Mouse (Mus musculus): ENCODE data around the gene Adra1d. TPM values are rescaled to one million over a fixed set of nuclear protein-coding genes. Genes with fewer than 3 reads are reported as not detected.

Gene Adra1d
- polyA plus RNA-seq, 1 experiment from 2014 or later: 0.36 TPM

GRCm38 (mm10) chr2:131546308-131546700 is 15.8 kb downstream of the Adra1d start:
- Histone ChIP-seq H3K27me3 (ENCODE audit: control insufficient read depth, insufficient read depth, low read length) (peaks cover 25% of the 10 kb centered on the region), H3K4me3 (ENCODE audit: low read depth, low read length) (peak overlapping the region; percentile 38), H3K36me3 (ENCODE audit: control insufficient read depth, insufficient read depth, low read length) (no peaks in the 10 kb centered on the region), H3K9me3 (ENCODE audit: control insufficient read depth, low read length) (no peaks in the 10 kb centered on the region), H3K4me2 (ENCODE audit: low read depth) (peak overlapping the region; percentile 77), H3K4me1 (ENCODE audit: control insufficient read depth, insufficient read depth, low read length) (peaks cover 4% of the 10 kb centered on the region), H3K9ac (ENCODE audit: low read length) (peak overlapping the region; percentile 43), H3K27ac (ENCODE audit: low read depth, low read length) (no peak overlapping the region)
- peak; percentile 9; the same call in 1 of the 2 replicates for ATAC-seq (ENCODE audit: insufficient read depth, low FRiP score, low TSS enrichment)
- DNase-seq (ENCODE audit: low spot score): no peak
- WGBS: 5% methylated on average over 27 of the region's 27 CpGs

GRCm38 (mm10) chr2:131545386-131546307 is 16.4 kb downstream of the Adra1d start:
- ATAC-seq (ENCODE audit: insufficient read depth, low FRiP score, low TSS enrichment): peak; percentile 53
- Histone ChIP-seq H3K9ac (ENCODE audit: low read length) (peak overlapping the region; percentile 43), H3K4me1 (ENCODE audit: control insufficient read depth, insufficient read depth, low read length) (peaks cover 4% of the 10 kb centered on the region), H3K27ac (ENCODE audit: low read depth, low read length) (no peak overlapping the region), H3K36me3 (ENCODE audit: control insufficient read depth, insufficient read depth, low read length) (no peaks in the 10 kb centered on the region), H3K4me2 (ENCODE audit: low read depth) (peak overlapping the region; percentile 77), H3K27me3 (ENCODE audit: control insufficient read depth, insufficient read depth, low read length) (peaks cover 25% of the 10 kb centered on the region), H3K9me3 (ENCODE audit: control insufficient read depth, low read length) (no peaks in the 10 kb centered on the region), H3K4me3 (ENCODE audit: low read depth, low read length) (peak overlapping the region; percentile 38)
- peak; percentile 80 for DNase-seq (ENCODE audit: low spot score)
- 3% methylated on average over 44 of the region's 45 CpGs for WGBS

- Histone ChIP-seq H3K4me2 (ENCODE audit: low read depth) (no peak overlapping the region), H3K36me3 (ENCODE audit: control insufficient read depth, insufficient read depth, low read length) (no peaks in the 10 kb centered on the region), H3K27ac (ENCODE audit: low read depth, low read length) (no peak overlapping the region), H3K27me3 (ENCODE audit: control insufficient read depth, insufficient read depth, low read length) (peaks cover 18% of the 10 kb centered on the region), H3K9me3 (ENCODE audit: control insufficient read depth, low read length) (no peaks in the 10 kb centered on the region), H3K4me3 (ENCODE audit: low read depth, low read length) (no peak overlapping the region), H3K9ac (ENCODE audit: low read length) (no peak overlapping the region), H3K4me1 (ENCODE audit: control insufficient read depth, insufficient read depth, low read length) (peaks cover 4% of the 10 kb centered on the region)
- no peak for ATAC-seq (ENCODE audit: insufficient read depth, low FRiP score, low TSS enrichment)
- WGBS: 22% methylated on average over 6 of the region's 6 CpGs
- peak; percentile 40 for DNase-seq (ENCODE audit: low spot score)
Measured at GRCm38 (mm10) chr2:131542531-131542930, 19.6 kb downstream of the Adra1d start.

GRCm38 (mm10) chr2:131541686-131542085 is 20.4 kb downstream of the Adra1d start:
- H3K36me3 ChIP-seq (ENCODE audit: control insufficient read depth, insufficient read depth, low read length): no peaks in the 10 kb centered on the region
- no peak overlapping the region for H3K27ac ChIP-seq (ENCODE audit: low read depth, low read length)
- H3K4me2 ChIP-seq (ENCODE audit: low read depth): no peak overlapping the region
- H3K27me3 ChIP-seq (ENCODE audit: control insufficient read depth, insufficient read depth, low read length): peaks cover 12% of the 10 kb centered on the region
- no peak overlapping the region for H3K4me3 ChIP-seq (ENCODE audit: low read depth, low read length)
- H3K9me3 ChIP-seq (ENCODE audit: control insufficient read depth, low read length): no peaks in the 10 kb centered on the region
- H3K9ac ChIP-seq (ENCODE audit: low read length): no peak overlapping the region
- DNase-seq (ENCODE audit: low spot score) (no peak), ATAC-seq (ENCODE audit: insufficient read depth, low FRiP score, low TSS enrichment) (no peak)
- H3K4me1 ChIP-seq (ENCODE audit: control insufficient read depth, insufficient read depth, low read length): peaks cover 4% of the 10 kb centered on the region
- 79% methylated on average over 4 of the region's 4 CpGs for WGBS

DNA sequence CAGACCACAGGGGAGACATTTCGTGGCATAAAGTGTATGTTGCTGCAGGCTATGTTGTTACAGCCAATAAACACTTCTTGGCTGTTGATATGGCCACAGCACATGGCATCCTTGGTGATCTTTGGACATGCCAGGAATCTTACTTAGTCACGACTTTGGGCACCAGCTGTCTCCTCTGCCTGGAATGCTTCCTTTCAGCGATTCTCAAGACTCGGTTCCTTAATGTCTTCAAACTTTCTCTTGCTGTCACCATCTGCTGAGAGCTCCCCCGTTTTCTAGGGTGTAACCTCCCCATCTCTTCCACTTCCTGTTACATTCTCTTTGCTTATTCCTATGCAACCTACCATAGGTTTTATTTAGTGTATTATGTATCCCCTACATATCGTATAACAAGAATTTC is 22.3 kb downstream of the Adra1d start:
- no peak for ATAC-seq (ENCODE audit: insufficient read depth, low FRiP score, low TSS enrichment)
- Histone ChIP-seq H3K36me3 (ENCODE audit: control insufficient read depth, insufficient read depth, low read length) (no peaks in the 10 kb centered on the region), H3K9ac (ENCODE audit: low read length) (no peak overlapping the region), H3K27me3 (ENCODE audit: control insufficient read depth, insufficient read depth, low read length) (no peaks in the 10 kb centered on the region), H3K4me2 (ENCODE audit: low read depth) (no peak overlapping the region), H3K9me3 (ENCODE audit: control insufficient read depth, low read length) (no peaks in the 10 kb centered on the region), H3K4me1 (ENCODE audit: control insufficient read depth, insufficient read depth, low read length) (no peaks in the 10 kb centered on the region), H3K27ac (ENCODE audit: low read depth, low read length) (no peak overlapping the region), H3K4me3 (ENCODE audit: low read depth, low read length) (no peak overlapping the region)
- whole genome bisulfite sequencing: 88% methylated on average over 6 of the region's 6 CpGs
- no peak for DNase-seq (ENCODE audit: low spot score)

DNA sequence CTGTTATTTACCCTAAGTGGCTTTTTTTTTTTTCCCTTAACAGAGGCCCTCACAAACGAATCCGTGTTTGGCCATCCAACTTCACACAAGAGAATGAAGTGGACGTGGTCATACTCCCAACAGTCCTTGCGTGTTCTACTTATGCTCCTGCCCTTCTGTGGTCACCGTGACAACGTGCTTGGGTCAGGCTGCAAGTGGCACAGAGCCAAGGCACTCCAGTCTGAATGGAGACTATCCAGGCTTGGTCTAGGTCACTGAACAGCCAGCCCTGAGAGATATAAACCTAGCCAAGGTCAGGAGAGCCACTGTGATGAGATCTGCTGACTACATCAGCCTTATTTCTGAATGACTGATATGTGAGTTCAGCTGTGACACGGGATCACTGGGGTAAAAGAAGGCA is 23.7 kb downstream of the Adra1d start:
- no peaks in the 10 kb centered on the region for H3K4me1 ChIP-seq (ENCODE audit: control insufficient read depth, insufficient read depth, low read length)
- no peak overlapping the region for H3K4me3 ChIP-seq (ENCODE audit: low read depth, low read length)
- no peaks in the 10 kb centered on the region for H3K36me3 ChIP-seq (ENCODE audit: control insufficient read depth, insufficient read depth, low read length)
- no peak for ATAC-seq (ENCODE audit: insufficient read depth, low FRiP score, low TSS enrichment)
- no peaks in the 10 kb centered on the region for H3K9me3 ChIP-seq (ENCODE audit: control insufficient read depth, low read length)
- H3K4me2 ChIP-seq (ENCODE audit: low read depth): no peak overlapping the region
- H3K27ac ChIP-seq (ENCODE audit: low read depth, low read length): no peak overlapping the region
- H3K9ac ChIP-seq (ENCODE audit: low read length): no peak overlapping the region
- no peaks in the 10 kb centered on the region for H3K27me3 ChIP-seq (ENCODE audit: control insufficient read depth, insufficient read depth, low read length)
- WGBS: 83% methylated on average over 7 of the region's 7 CpGs
- no peak for DNase-seq (ENCODE audit: low spot score)

DNA sequence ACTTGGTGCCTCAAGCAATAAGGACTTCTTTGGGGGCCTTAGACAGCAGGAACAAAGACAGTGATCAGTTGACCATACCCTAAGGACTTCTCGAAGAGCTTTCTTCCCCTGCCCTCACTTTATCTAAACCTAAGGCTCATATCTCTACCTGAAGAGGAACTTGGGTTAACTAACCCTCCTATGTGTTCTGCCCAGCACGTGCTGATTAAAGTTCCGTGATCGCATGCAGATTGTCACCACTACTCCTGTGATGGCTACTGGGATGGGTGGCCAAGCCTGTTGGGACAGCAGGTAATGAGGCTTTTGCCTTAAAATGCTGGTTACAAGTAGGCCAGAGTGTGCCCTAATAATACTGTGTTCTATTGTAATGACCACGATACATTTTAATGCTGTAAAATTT is 26.9 kb downstream of the Adra1d start:
- WGBS: 89% methylated on average over 5 of the region's 5 CpGs
- H3K27me3 ChIP-seq (ENCODE audit: control insufficient read depth, insufficient read depth, low read length): no peaks in the 10 kb centered on the region
- H3K36me3 ChIP-seq (ENCODE audit: control insufficient read depth, insufficient read depth, low read length): no peaks in the 10 kb centered on the region
- no peaks in the 10 kb centered on the region for H3K9me3 ChIP-seq (ENCODE audit: control insufficient read depth, low read length)
- no peaks in the 10 kb centered on the region for H3K4me1 ChIP-seq (ENCODE audit: control insufficient read depth, insufficient read depth, low read length)
- no peak for DNase-seq (ENCODE audit: low spot score)
- no peak overlapping the region for H3K9ac ChIP-seq (ENCODE audit: low read length)
- no peak overlapping the region for H3K27ac ChIP-seq (ENCODE audit: low read depth, low read length)
- no peak for ATAC-seq (ENCODE audit: insufficient read depth, low FRiP score, low TSS enrichment)
- H3K4me2 ChIP-seq (ENCODE audit: low read depth): no peak overlapping the region
- no peak overlapping the region for H3K4me3 ChIP-seq (ENCODE audit: low read depth, low read length)

DNA sequence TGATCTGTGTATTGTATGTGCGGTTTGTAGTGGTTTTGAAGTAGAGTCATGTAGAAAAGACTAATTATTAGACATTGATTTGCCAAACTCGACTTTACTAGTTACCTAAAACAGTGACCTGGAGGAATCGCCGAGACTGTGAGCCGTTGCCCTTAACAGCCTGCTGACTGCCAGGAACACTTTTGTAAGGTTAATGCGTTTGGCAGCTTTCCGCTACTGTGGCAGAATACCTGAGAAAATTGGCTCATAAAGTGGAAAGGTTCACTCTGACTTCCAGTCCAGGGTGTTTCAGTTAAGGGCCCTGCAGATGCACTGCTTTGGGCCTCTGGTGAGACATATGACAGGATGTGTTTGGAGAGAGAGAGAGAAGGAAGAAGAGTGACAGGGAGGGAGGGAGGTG is 30.8 kb downstream of the Adra1d start:
- ATAC-seq (ENCODE audit: insufficient read depth, low FRiP score, low TSS enrichment): no peak
- 89% methylated on average over 7 of the region's 7 CpGs for WGBS
- no peak overlapping the region for H3K27ac ChIP-seq (ENCODE audit: low read depth, low read length)
- no peak overlapping the region for H3K9ac ChIP-seq (ENCODE audit: low read length)
- DNase-seq (ENCODE audit: low spot score): no peak
- H3K9me3 ChIP-seq (ENCODE audit: control insufficient read depth, low read length): no peaks in the 10 kb centered on the region
- no peaks in the 10 kb centered on the region for H3K27me3 ChIP-seq (ENCODE audit: control insufficient read depth, insufficient read depth, low read length)
- no peaks in the 10 kb centered on the region for H3K36me3 ChIP-seq (ENCODE audit: control insufficient read depth, insufficient read depth, low read length)
- H3K4me1 ChIP-seq (ENCODE audit: control insufficient read depth, insufficient read depth, low read length): no peaks in the 10 kb centered on the region
- no peak overlapping the region for H3K4me2 ChIP-seq (ENCODE audit: low read depth)
- no peak overlapping the region for H3K4me3 ChIP-seq (ENCODE audit: low read depth, low read length)

GRCm38 (mm10) chr2:131530623-131531008 is 31.5 kb downstream of the Adra1d start:
- WGBS: 25% methylated on average over 9 of the region's 9 CpGs
- ATAC-seq (ENCODE audit: insufficient read depth, low FRiP score, low TSS enrichment): peak; percentile 55; the same call in 1 of the 2 replicates

More at GRCm38 (mm10) chr2:131530623-131531008, 31.5 kb downstream of the Adra1d start:
- DNase-seq (ENCODE audit: low spot score): peak; percentile 60
- Histone ChIP-seq H3K27me3 (ENCODE audit: control insufficient read depth, insufficient read depth, low read length) (no peaks in the 10 kb centered on the region), H3K36me3 (ENCODE audit: control insufficient read depth, insufficient read depth, low read length) (no peaks in the 10 kb centered on the region), H3K4me3 (ENCODE audit: low read depth, low read length) (no peak overlapping the region), H3K4me1 (ENCODE audit: control insufficient read depth, insufficient read depth, low read length) (no peaks in the 10 kb centered on the region), H3K9ac (ENCODE audit: low read length) (no peak overlapping the region), H3K4me2 (ENCODE audit: low read depth) (no peak overlapping the region), H3K27ac (ENCODE audit: low read depth, low read length) (no peak overlapping the region), H3K9me3 (ENCODE audit: control insufficient read depth, low read length) (no peaks in the 10 kb centered on the region)
